Mouse (Mus musculus) hindbrain, embryonic 12.5 days (tissue): Measurements from ENCODE around the gene Gm21698. TPM values are rescaled to one million over a fixed set of nuclear protein-coding genes. Genes with fewer than 3 reads are reported as not detected.
"Not testable (repeated sequence)": the region's sequence is repeated elsewhere in the genome, so short reads cannot be mapped to it uniquely, and the experiment has no call there.

Source experiments
- ATAC-seq: fragments of 200-750 bp; cut with Nextera tagmentation; 2 replicates; pipeline ENCODE4 v1.8.0; 2017; ENCODE audit warnings: moderate TSS enrichment; ENCODE audit not compliant: low FRiP score
- H3K27ac ChIP-seq: fragments of 300-500 bp; sonication (generic); 2 replicates; pipeline ENCODE4 v1.5.1; 2016; ENCODE audit warnings: mild to moderate bottlenecking
- H3K27me3 ChIP-seq: fragments of 300-500 bp; sonication (generic); 2 replicates; pipeline ENCODE4 v1.6.1; 2016; ENCODE audit warnings: mild to moderate bottlenecking
- H3K36me3 ChIP-seq: fragments of 300-500 bp; sonication (generic); 2 replicates; pipeline ENCODE4 v1.6.1; 2016; ENCODE audit warnings: mild to moderate bottlenecking
- H3K4me1 ChIP-seq: fragments of 300-500 bp; sonication (generic); 2 replicates; pipeline ENCODE4 v1.6.1; 2016
- H3K4me2 ChIP-seq: fragments of 300-500 bp; sonication (generic); replicated peaks from 2 replicates; pipeline ENCODE4 v1.6.1; 2016; ENCODE audit warnings: mild to moderate bottlenecking
- H3K4me3 ChIP-seq: fragments of 300-500 bp; sonication (generic); 2 replicates; pipeline ENCODE4 v1.5.1; 2016; ENCODE audit warnings: mild to moderate bottlenecking
- H3K9ac ChIP-seq: fragments of 300-500 bp; sonication (generic); 2 replicates; pipeline ENCODE4 v1.6.1; 2016; ENCODE audit warnings: mild to moderate bottlenecking, moderate library complexity
- H3K9me3 ChIP-seq: fragments of 300-500 bp; sonication (generic); replicated peaks from 2 replicates; pipeline ENCODE4 v1.6.1; 2016; ENCODE audit warnings: mild to moderate bottlenecking
- WGBS: fragments of 180-500 bp; shearing (Covaris S2); methylation state at CpG from one replicate; pipeline ENCODE4 v1.1.7; 2016; 5-methylcytosine and 5-hydroxymethylcytosine counted together
- polyA plus RNA-seq: library from polyadenylated mRNA; unstranded; fragments of >200 nt; fragmentation: Nextera tagmentation; extraction: Ambion mirVana; gene quantifications from 2 replicates; pipeline ENCODE4 v1.2.1, GENCODE M21; 2016

Gm21698 gene
- 0.20 TPM in 1 of 2 replicates, not detected in the other for polyA plus RNA-seq

DNA sequence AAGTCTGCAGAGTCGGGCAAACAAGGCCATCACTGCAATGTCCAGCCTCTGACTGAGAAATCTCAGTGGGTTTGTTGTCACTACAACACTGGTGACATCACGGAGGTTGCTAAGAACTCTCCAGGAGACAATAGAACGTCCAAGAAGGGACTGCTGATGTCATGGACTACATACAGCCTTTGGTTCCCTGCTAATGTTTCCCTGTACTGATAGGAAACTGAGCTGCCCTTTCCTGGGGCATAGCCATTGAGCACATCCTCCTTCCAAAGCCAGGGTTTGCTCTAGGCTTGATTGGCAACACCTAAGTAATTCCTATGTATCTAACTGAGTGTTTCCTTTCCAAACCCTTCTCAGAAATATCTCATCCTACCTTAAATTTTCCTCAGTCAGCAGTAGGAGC lies at the start of gene Gm21698:
Gene Gm21698, minus strand, starts transcription at position 101 of the 400 bp plus-strand sequence.
- H3K9ac ChIP-seq, H3K27ac ChIP-seq, H3K27me3 ChIP-seq, H3K9me3 ChIP-seq, H3K4me3 ChIP-seq, H3K4me2 ChIP-seq, ATAC-seq, H3K36me3 ChIP-seq, H3K4me1 ChIP-seq: not testable (repeated sequence)
- WGBS: no CpG with 5 or more reads among the region's 3 CpGs

- H3K36me3 ChIP-seq, H3K4me3 ChIP-seq, H3K4me2 ChIP-seq, H3K4me1 ChIP-seq, H3K9me3 ChIP-seq, ATAC-seq, H3K9ac ChIP-seq, H3K27me3 ChIP-seq, H3K27ac ChIP-seq: not testable (repeated sequence)
- no CpG with 5 or more reads among the region's 3 CpGs for WGBS
These were observed 34.4 kb upstream of the Gm21698 start, which contains the start of gene Gm5862 for GRCm38 (mm10) chr5:26022816-26023215. Gene Gm5862 (minus strand): TSS chr5:26022916.

DNA sequence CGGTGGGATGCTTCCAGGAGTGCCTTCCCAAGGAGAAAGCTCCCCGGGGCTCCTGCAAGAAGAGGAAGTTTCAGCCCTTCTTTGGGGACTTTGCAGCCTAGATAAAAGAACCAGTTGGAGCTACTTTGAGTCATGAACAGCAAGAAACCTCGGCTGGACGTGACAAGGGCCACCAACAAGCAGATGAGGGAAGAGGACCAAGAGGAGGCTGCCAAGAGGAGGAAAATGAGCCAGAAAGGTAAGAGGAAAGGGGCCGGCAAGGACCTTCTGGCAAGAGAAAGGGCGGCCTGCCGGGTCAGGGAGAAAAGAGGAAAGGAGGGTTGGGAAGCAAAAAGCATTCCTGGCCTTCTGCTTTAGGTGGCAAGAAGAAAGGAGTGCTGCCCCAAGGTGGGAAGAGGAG lies 19.2 kb upstream of the Gm21698 start:
- H3K27ac ChIP-seq, H3K27me3 ChIP-seq, H3K9ac ChIP-seq, H3K36me3 ChIP-seq, H3K4me3 ChIP-seq, H3K9me3 ChIP-seq, H3K4me1 ChIP-seq: not testable (repeated sequence)
- WGBS: 68% methylated on average over 7 of the region's 7 CpGs
- H3K4me2 ChIP-seq: peak overlapping the region; percentile 50; the same call in 1 of the 2 replicates
- peak; percentile 8; the same call in 1 of the 2 replicates for ATAC-seq

DNA sequence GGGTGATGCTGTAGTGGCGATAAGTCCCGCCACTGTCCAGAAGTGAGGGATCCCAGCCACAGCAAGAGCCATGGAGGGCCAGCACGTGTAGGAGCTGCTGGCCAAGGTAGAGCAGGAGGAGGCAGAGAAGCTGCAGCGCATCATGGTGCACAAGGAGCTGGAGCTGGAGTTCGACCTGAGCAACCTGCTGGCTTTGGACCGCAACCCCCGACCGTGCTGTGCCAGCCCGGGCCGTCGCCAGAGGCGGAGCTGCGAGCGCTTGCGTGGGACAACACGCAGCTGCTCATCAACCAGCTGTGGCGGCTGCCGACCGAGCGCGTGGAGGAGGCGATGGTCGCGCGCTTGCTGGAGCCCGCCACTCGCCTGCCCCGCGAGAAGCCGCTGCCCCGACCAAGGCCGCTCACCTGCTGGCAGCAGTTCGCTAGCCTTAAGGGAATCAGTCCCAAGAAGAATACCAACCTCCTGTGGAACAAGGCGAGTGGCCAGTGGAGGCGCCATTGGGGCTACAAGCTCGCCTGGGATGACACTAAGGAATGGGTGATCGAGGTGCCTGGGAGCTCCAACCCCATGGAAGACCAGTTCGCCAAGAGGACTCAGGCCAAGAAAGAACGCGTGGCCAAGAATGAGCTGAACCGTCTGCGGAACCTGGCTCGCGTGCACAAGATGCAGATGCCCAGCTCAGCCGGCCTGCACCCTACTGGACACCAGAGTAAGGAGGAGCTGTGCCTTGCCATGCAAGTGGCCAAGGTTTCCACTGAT lies 18.7 kb upstream of the Gm21698 start:
- 21% methylated on average over 44 of the region's 45 CpGs for WGBS

DNA sequence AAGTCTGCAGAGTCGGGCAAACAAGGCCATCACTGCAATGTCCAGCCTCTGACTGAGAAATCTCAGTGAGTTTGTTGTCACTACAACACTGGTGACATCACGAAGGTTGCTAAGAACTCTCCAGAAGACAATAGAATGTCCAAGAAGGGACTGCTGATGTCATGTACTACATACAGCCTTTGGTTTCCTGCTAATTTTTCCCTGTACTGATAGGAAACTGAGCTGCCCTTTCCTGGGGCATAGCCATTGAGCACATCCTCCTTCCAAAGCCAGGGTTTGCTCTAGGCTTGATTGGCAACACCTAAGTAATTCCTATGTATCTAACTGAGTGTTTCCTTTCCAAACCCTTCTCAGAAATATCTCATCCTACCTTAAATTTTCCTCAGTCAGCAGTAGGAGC lies 16.2 kb upstream of the Gm21698 start, which contains the start of gene Gm1979:
Gene Gm1979, minus strand, starts transcription at position 101 of the 400 bp plus-strand sequence.
- H3K4me2 ChIP-seq, H3K27ac ChIP-seq, H3K4me1 ChIP-seq, H3K36me3 ChIP-seq, H3K27me3 ChIP-seq, H3K9ac ChIP-seq, H3K9me3 ChIP-seq, H3K4me3 ChIP-seq, ATAC-seq: not testable (repeated sequence)
- 78% methylated on average over 1 of the region's 2 CpGs for WGBS

More for the DNA sequence above, 18.7 kb upstream of the Gm21698 start:
- H3K9me3 ChIP-seq, H3K27me3 ChIP-seq, H3K4me1 ChIP-seq, H3K36me3 ChIP-seq, H3K27ac ChIP-seq: not testable (repeated sequence)
- Histone ChIP-seq H3K4me2 (peak overlapping the region; percentile 50), H3K9ac (0 out of 2 replicates have a peak overlapping the region, but pooled peaks have one; percentile 0), H3K4me3 (peak overlapping the region; percentile 25)
- ATAC-seq: peak; percentile 92

- not testable (repeated sequence) for H3K27me3 ChIP-seq, H3K36me3 ChIP-seq, H3K9me3 ChIP-seq, ATAC-seq, H3K9ac ChIP-seq, H3K27ac ChIP-seq, H3K4me3 ChIP-seq, H3K4me2 ChIP-seq, H3K4me1 ChIP-seq
- WGBS: no CpG with 5 or more reads among the region's 2 CpGs
These were observed 15.9 kb downstream of the Gm21698 start, which contains the start of gene Gm21680 for GRCm38 (mm10) chr5:25972563-25972962. Gene Gm21680 (minus strand): TSS chr5:25972663.

DNA sequence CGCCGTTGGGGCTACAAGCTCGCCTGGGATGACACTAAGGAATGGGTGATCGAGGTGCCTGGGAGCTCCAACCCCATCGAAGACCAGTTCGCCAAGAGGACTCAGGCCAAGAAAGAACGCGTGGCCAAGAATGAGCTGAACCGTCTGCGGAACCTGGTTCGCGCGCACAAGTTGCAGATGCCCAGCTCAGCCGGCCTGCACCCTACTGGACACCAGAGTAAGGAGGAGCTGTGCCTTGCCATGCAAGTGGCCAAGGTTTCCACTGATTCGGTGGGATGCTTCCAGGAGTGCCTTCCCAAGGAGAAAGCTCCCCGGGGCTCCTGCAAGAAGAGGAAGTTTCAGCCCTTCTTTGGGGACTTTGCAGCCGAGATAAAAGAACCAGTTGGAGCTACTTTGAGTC lies 31.4 kb downstream of the Gm21698 start:
- not testable (repeated sequence) for H3K9me3 ChIP-seq, H3K9ac ChIP-seq, H3K36me3 ChIP-seq, H3K4me1 ChIP-seq, H3K27ac ChIP-seq, H3K27me3 ChIP-seq, ATAC-seq
- WGBS: 66% methylated on average over 17 of the region's 17 CpGs
- Histone ChIP-seq H3K4me3 (peak overlapping the region; percentile 14; the same call in 1 of the 2 replicates), H3K4me2 (peak overlapping the region; percentile 31)

- H3K4me1 ChIP-seq, H3K9ac ChIP-seq, H3K9me3 ChIP-seq, H3K27ac ChIP-seq, H3K36me3 ChIP-seq, H3K27me3 ChIP-seq: not testable (repeated sequence)
- 36% methylated on average over 32 of the region's 32 CpGs for WGBS
- ATAC-seq: peak; percentile 40; the same call in 1 of the 2 replicates
- Histone ChIP-seq H3K4me3 (peak overlapping the region; percentile 14), H3K4me2 (peak overlapping the region; percentile 31)
These were observed 31.8 kb downstream of the Gm21698 start for GRCm38 (mm10) chr5:25956611-25957010.

- not testable (repeated sequence) for H3K27ac ChIP-seq, H3K36me3 ChIP-seq, H3K4me3 ChIP-seq, H3K4me1 ChIP-seq, H3K9ac ChIP-seq, H3K4me2 ChIP-seq, H3K27me3 ChIP-seq, H3K9me3 ChIP-seq, ATAC-seq
- WGBS: 75% methylated on average over 2 of the region's 2 CpGs
These were observed 34.1 kb downstream of the Gm21698 start, which contains the start of gene Gm21671 for GRCm38 (mm10) chr5:25954317-25954716. Gene Gm21671 (minus strand): TSS chr5:25954417.

- not testable (repeated sequence) for H3K9ac ChIP-seq, H3K36me3 ChIP-seq, H3K4me2 ChIP-seq, H3K27me3 ChIP-seq, ATAC-seq, H3K4me1 ChIP-seq, H3K9me3 ChIP-seq, H3K4me3 ChIP-seq, H3K27ac ChIP-seq
- 81% methylated on average over 2 of the region's 2 CpGs for WGBS
These were observed 43.1 kb downstream of the Gm21698 start for GRCm38 (mm10) chr5:25945391-25945790.

GRCm38 (mm10) chr5:25942281-25942680 lies 46.2 kb downstream of the Gm21698 start, which contains the start of gene Gm21663:
Gene Gm21663 (minus strand): TSS chr5:25942381.
- not testable (repeated sequence) for H3K9me3 ChIP-seq, ATAC-seq, H3K9ac ChIP-seq, H3K4me2 ChIP-seq, H3K27ac ChIP-seq, H3K4me1 ChIP-seq, H3K27me3 ChIP-seq, H3K36me3 ChIP-seq, H3K4me3 ChIP-seq
- 54% methylated on average over 2 of the region's 2 CpGs for WGBS
